Mouse (Mus musculus) central nervous system, embryonic 11.5 days (tissue): Measurements from ENCODE around the gene Rhox1. TPM values are rescaled to one million over a fixed set of nuclear protein-coding genes. Genes with fewer than 3 reads are reported as not detected.

ENCODE experiments used
- polyA plus RNA-seq: library from polyadenylated mRNA; depleted of rRNA; stranded (reverse); fragments of >200 nt; gene quantifications from 2 replicates; pipeline ENCODE4 v1.2.3, GENCODE M21; 2012; rRNA removed

Gene Rhox1
- not detected in 2 replicates for polyA plus RNA-seq

GRCm38 (mm10) chrX:37222158-37222557 lies at the start of gene Rhox1:
Rhox1 (minus strand) TSS chrX:37222258.

GRCm38 (mm10) chrX:37265038-37265437 lies 43.0 kb upstream of the Rhox1 start, which contains the start of gene Rhox4a:
Rhox4a (plus strand) TSS chrX:37265338.

GRCm38 (mm10) chrX:37249619-37250018 lies 27.6 kb upstream of the Rhox1 start, which contains the start of gene Rhox3a:
Rhox3a (plus strand) TSS chrX:37249919.

GRCm38 (mm10) chrX:37244676-37245075 lies 22.6 kb upstream of the Rhox1 start, which contains the start of gene Rhox2a:
Rhox2a (plus strand) TSS chrX:37244976.

GRCm38 (mm10) chrX:37210941-37211340 lies 11.1 kb downstream of the Rhox1 start, which contains the start of gene Gm9:
Gm9 (minus strand) TSS chrX:37211041.

GRCm38 (mm10) chrX:37191105-37191743 lies 30.8 kb downstream of the Rhox1 start, which contains the start of the genes Ndufa1 and Rnf113a1:
Ndufa1 (minus strand) TSS chrX:37191163.
Rnf113a1 (plus strand) TSS chrX:37191245.

GRCm38 (mm10) chrX:37168742-37169141 lies 53.3 kb downstream of the Rhox1 start, which contains the start of gene Akap14:
Akap14 (minus strand) TSS chrX:37168842.

Other genes starting within 250 kb of the Rhox1 start
- 52.2 and 52.7 TPM in 2 replicates for gene Sept6, start 230.5 kb downstream of the Rhox1 start, polyA plus RNA-seq
- gene Sowahd, start 173.4 kb downstream of the Rhox1 start, polyA plus RNA-seq: 0.06 and 0.12 TPM in 2 replicates
- gene Rpl39, start 136.9 kb downstream of the Rhox1 start, polyA plus RNA-seq: 463 and 1,092 TPM in 2 replicates
- gene Upf3b, start 111.9 kb downstream of the Rhox1 start, polyA plus RNA-seq: 47.1 and 59.8 TPM in 2 replicates
- 9.1 and 9.8 TPM in 2 replicates for gene Nkap, start 95.5 kb downstream of the Rhox1 start, polyA plus RNA-seq
- gene Akap14, start 53.4 kb downstream of the Rhox1 start, polyA plus RNA-seq: 0.09 and 0.16 TPM in 2 replicates
- gene Ndufa1, start 31.1 kb downstream of the Rhox1 start, polyA plus RNA-seq: 149 and 294 TPM in 2 replicates
- gene Rnf113a1, start 31.0 kb downstream of the Rhox1 start, polyA plus RNA-seq: 8.6 and 11.1 TPM in 2 replicates
- gene Gm9, start 11.2 kb downstream of the Rhox1 start, polyA plus RNA-seq: not detected in 2 replicates
- gene Rhox2a, start 22.7 kb upstream of the Rhox1 start, polyA plus RNA-seq: 0.20 and 0.58 TPM in 2 replicates
- not detected in 2 replicates for gene Rhox3a, start 27.7 kb upstream of the Rhox1 start, polyA plus RNA-seq
- gene Rhox4a, start 43.1 kb upstream of the Rhox1 start, polyA plus RNA-seq: not detected in 2 replicates
- not detected in 2 replicates for gene Rhox3a2, start 157.8 kb upstream of the Rhox1 start, polyA plus RNA-seq
- gene Rhox4a2, start 168.6 kb upstream of the Rhox1 start, polyA plus RNA-seq: 0.35 and 1.6 TPM in 2 replicates
- 0.21 and 0.82 TPM in 2 replicates for gene Rhox2b, start 189.8 kb upstream of the Rhox1 start, polyA plus RNA-seq
- 0.19 and 0.49 TPM in 2 replicates for gene Rhox4b, start 210.2 kb upstream of the Rhox1 start, polyA plus RNA-seq
- gene Rhox2c, start 231.4 kb upstream of the Rhox1 start, polyA plus RNA-seq: 0.66 and 1.4 TPM in 2 replicates
- gene Rhox3c, start 236.3 kb upstream of the Rhox1 start, polyA plus RNA-seq: 0.48 TPM in 1 of 2 replicates, not detected in the other